Mouse (Mus musculus): ENCODE measurements around the gene Dlx3. TPM values are rescaled to one million over a fixed set of nuclear protein-coding genes. Genes with fewer than 3 reads are reported as not detected.

Dlx3 gene
- polyA plus RNA-seq, 1 experiment = not detected

DNA sequence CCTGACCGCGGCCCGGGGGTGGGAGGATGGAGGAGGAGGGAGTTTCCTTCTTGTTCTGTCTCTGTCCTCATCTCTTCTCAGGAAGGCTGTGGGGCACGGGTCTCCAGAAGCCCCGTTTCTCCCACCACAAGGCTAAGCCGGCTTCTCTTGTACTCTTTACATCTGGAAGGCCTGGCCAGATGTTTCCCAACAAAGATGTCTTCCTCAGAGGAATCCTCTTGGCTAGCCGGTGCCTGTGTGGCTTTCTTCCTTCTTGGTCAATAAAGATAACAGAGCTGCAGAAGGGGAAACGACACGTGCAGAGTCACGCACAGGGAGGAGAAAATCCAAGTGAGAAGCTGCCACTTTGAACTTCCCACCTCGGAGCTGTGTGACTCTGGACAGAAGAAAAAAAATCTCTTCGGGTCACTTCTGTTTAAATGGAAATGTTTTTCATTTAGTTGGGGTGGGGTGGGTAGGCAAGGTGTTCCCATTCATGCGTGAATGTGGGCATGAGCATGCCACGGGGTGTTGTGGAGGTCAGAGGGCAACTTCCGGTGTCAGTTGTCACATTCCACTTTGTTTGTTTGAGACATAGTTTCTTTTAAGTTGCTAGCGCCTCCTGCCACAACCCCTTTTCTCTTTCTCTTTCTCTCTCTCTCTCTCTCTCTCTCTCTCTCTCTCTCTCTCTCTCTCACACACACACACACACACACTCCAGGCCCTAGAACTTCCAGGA is 18.7 kb upstream of the Dlx3 start:
- H3K4me1 ChIP-seq (ENCODE audit: control insufficient read depth, insufficient read depth, insufficient read length, low read length) = peaks cover 7% of the 10 kb centered on the region
- H3K4me3 ChIP-seq (ENCODE audit: insufficient read depth, low read depth, low read length) = no peak overlapping the region
- H3K27ac ChIP-seq (replicated peaks; ENCODE audit: low read depth, low read length) = no peak overlapping the region

- Histone ChIP-seq H3K27ac (replicated peaks; ENCODE audit: low read depth, low read length) (no peak overlapping the region), H3K4me1 (ENCODE audit: control insufficient read depth, insufficient read depth, insufficient read length, low read length) (peaks cover 7% of the 10 kb centered on the region), H3K4me3 (ENCODE audit: insufficient read depth, low read depth, low read length) (no peak overlapping the region)
These were observed 17.6 kb upstream of the Dlx3 start for GRCm38 (mm10) chr11:95102161-95102904.

DNA sequence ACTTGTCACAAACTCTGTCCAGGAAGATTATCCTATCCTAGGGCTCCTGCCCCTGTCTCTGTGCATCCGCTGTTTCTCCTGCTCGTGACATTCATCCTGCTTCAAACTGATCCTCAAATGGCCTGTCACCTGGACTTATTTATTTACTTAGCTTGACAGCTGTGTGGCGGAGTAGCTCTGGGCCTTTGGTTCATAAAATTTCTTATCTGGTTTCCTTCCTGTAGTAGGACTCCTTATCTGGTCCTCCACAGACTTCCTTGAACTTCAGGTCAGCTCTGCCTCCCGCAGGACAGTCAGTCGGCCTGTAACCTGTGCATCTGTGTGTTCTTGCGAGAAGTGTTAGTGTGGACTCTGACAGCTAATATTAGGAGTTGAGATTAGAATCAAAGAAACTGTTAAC is 15.7 kb upstream of the Dlx3 start:
- peak overlapping the region; percentile 39 for H3K27ac ChIP-seq (replicated peaks; ENCODE audit: low read depth, low read length)
- H3K4me1 ChIP-seq (ENCODE audit: control insufficient read depth, insufficient read depth, insufficient read length, low read length) = peaks cover 7% of the 10 kb centered on the region
- no peak overlapping the region for H3K4me3 ChIP-seq (ENCODE audit: insufficient read depth, low read depth, low read length)

- Histone ChIP-seq H3K4me1 (ENCODE audit: control insufficient read depth, insufficient read depth, insufficient read length, low read length) (peaks cover 7% of the 10 kb centered on the region), H3K27ac (replicated peaks; ENCODE audit: low read depth, low read length) (no peak overlapping the region), H3K4me3 (ENCODE audit: insufficient read depth, low read depth, low read length) (peak overlapping the region; percentile 2; the same call in 1 of the 2 replicates)
These were observed 14.5 kb upstream of the Dlx3 start for GRCm38 (mm10) chr11:95105274-95105874.

- H3K4me3 ChIP-seq (ENCODE audit: insufficient read depth, low read depth, low read length) = no peak overlapping the region
- no peak overlapping the region for H3K27ac ChIP-seq (replicated peaks; ENCODE audit: low read depth, low read length)
- H3K4me1 ChIP-seq (ENCODE audit: control insufficient read depth, insufficient read depth, insufficient read length, low read length) = peaks cover 7% of the 10 kb centered on the region
These were observed 13.3 kb upstream of the Dlx3 start for GRCm38 (mm10) chr11:95106440-95107236.

DNA sequence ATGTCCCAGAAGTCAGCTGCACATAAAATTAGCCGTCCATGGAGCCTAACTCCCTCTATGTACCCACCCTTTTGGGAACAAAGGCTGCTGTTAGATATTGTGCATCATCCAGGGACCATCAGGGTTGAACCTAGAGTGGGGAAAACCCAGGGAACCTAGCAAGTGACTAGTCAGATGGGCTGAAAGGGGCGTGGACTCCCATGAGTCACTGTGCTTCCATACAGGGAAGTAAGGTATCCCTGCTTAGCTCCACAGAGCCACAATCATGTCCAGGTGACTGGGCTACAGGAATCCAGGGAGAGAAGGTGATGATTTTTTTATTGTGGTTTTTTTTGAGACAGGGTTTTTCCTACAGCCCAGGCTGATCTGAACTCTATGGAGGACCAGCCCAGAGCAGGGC is 10.9 kb upstream of the Dlx3 start:
- no peak overlapping the region for H3K4me3 ChIP-seq (ENCODE audit: insufficient read depth, low read depth, low read length)
- no peak overlapping the region for H3K27ac ChIP-seq (replicated peaks; ENCODE audit: low read depth, low read length)
- H3K4me1 ChIP-seq (ENCODE audit: control insufficient read depth, insufficient read depth, insufficient read length, low read length) = peaks cover 2% of the 10 kb centered on the region

- no peak overlapping the region for H3K27ac ChIP-seq (replicated peaks; ENCODE audit: low read depth, low read length)
- no peak overlapping the region for H3K4me3 ChIP-seq (ENCODE audit: insufficient read depth, low read depth, low read length)
- no peaks in the 10 kb centered on the region for H3K4me1 ChIP-seq (ENCODE audit: control insufficient read depth, insufficient read depth, insufficient read length, low read length)
These were observed 9.8 kb upstream of the Dlx3 start for GRCm38 (mm10) chr11:95110081-95110480.

DNA sequence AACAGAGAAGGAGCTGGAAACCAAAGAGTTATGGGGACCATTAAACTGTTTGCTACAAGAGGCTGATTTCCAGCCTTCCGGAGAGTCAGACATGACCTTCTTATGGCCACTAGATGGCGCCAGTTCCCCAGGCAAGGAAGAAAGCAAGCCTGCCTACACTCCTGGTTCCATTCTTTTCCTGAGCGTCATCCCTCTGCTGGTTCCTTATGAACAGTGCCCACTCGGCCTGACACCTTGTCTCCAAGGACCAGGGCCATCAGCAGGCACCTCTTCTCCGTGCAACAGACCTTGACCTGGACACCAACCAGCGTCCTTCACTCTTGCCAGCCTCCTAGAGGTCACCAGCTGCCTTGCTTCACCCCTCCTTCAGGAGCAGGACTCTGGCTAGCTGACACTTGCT is 2.9 kb upstream of the Dlx3 start:
- H3K4me1 ChIP-seq (ENCODE audit: control insufficient read depth, insufficient read depth, insufficient read length, low read length) = no peaks in the 10 kb centered on the region; the same call in 1 of the 2 replicates

DNA sequence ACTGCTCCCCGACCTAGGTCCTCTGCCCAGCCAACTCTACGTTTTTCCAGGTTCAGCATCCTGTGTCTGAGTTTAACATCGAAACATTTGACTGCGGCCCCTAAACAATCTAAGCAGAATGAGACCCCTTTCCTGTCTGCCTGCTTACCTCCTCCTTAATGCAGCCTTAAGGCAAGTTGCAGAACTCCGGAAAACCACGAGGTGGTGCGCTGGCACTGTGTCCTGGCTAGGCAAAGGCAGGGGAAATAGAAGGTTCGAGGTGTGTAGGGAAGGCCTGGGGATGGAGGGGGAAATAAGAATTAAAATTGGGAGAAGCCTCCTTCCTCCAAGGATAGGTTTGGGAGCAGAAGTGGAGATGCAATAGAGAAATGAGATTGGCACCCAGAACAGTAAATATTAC is 1.4 kb upstream of the Dlx3 start:
- Histone ChIP-seq H3K4me1 (ENCODE audit: control insufficient read depth, insufficient read depth, insufficient read length, low read length) (no peaks in the 10 kb centered on the region; the same call in 1 of the 2 replicates), H3K27ac (replicated peaks; ENCODE audit: low read depth, low read length) (no peak overlapping the region), H3K4me3 (ENCODE audit: insufficient read depth, low read depth, low read length) (no peak overlapping the region)

More for the DNA sequence above, 2.9 kb upstream of the Dlx3 start:
- no peak overlapping the region for H3K4me3 ChIP-seq (ENCODE audit: insufficient read depth, low read depth, low read length)
- no peak overlapping the region for H3K27ac ChIP-seq (replicated peaks; ENCODE audit: low read depth, low read length)

DNA sequence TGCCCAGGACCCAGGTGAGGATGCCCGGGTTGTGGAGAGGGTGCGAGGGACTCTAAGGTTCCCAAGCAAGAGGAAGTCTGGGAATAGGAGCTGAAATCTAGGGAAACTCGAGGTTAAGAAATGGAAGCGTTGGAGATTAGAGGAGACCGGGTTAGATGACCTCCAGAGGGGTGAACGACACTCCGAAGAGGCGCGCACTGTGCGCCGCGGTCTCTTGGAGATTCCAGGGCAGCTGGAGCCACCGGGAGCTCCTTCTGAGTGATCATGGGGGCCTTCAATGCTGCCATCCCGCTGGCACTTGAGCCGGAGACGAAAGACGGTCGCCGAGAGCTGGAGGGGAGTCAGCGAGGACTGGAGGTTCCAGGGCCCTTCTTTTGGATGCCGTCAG is 708 bp downstream of the Dlx3 start:
- Histone ChIP-seq H3K4me1 (ENCODE audit: control insufficient read depth, insufficient read depth, insufficient read length, low read length) (no peaks in the 10 kb centered on the region; the same call in 1 of the 2 replicates), H3K27ac (replicated peaks; ENCODE audit: low read depth, low read length) (no peak overlapping the region), H3K4me3 (ENCODE audit: insufficient read depth, low read depth, low read length) (no peak overlapping the region)

GRCm38 (mm10) chr11:95121161-95122099 is 1.5 kb downstream of the Dlx3 start:
- H3K4me1 ChIP-seq (ENCODE audit: control insufficient read depth, insufficient read depth, insufficient read length, low read length) = no peaks in the 10 kb centered on the region; the same call in 1 of the 2 replicates
- H3K4me3 ChIP-seq (ENCODE audit: insufficient read depth, low read depth, low read length) = peak overlapping the region; percentile 34; the same call in 1 of the 2 replicates
- no peak overlapping the region for H3K27ac ChIP-seq (replicated peaks; ENCODE audit: low read depth, low read length)

- Histone ChIP-seq H3K27ac (replicated peaks; ENCODE audit: low read depth, low read length) (no peak overlapping the region), H3K4me1 (ENCODE audit: control insufficient read depth, insufficient read depth, insufficient read length, low read length) (no peaks in the 10 kb centered on the region; the same call in 1 of the 2 replicates), H3K4me3 (ENCODE audit: insufficient read depth, low read depth, low read length) (no peak overlapping the region)
These were observed 2.2 kb downstream of the Dlx3 start for GRCm38 (mm10) chr11:95122100-95122489.

- Histone ChIP-seq H3K27ac (replicated peaks; ENCODE audit: low read depth, low read length) (no peak overlapping the region), H3K4me1 (ENCODE audit: control insufficient read depth, insufficient read depth, insufficient read length, low read length) (no peaks in the 10 kb centered on the region), H3K4me3 (ENCODE audit: insufficient read depth, low read depth, low read length) (no peak overlapping the region)
These were observed 5.5 kb downstream of the Dlx3 start for GRCm38 (mm10) chr11:95125366-95125948.

Data from brown adipose tissue, adult 24 weeks (tissue).